22 mouse cellular contexts compared by ENCODE assay signal in the genomic region with DNA sequence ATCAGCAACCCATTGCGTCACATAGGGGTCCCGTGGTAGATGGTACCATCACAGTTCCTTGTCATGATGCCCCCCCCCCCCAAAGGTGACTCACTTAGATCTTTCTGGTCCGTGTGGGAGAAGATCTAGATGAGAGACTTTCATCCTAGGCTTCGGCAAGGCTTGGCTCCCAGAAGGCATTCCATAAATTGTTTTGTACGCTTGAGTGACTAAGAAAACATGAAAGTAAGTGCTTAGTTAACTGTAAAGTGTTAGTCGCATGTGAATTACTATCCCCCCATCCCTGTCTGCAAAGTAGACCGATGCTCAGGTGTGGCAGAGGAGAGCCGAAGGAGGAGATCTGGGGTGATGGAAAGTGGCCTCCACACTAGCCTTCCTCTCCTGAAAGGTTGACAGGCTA. TPM values are rescaled to one million over a fixed set of nuclear protein-coding genes. Genes with fewer than 3 reads are reported as not detected.
DNase-seq lines count a peak whose midpoint lies in the region; ATAC-seq lines count a peak whose summit lies in the region.
"Had no signal": no experiment of that assay in that cellular context is flagged by ENCODE, and none has a peak within 500 bp of the region (broad histone marks: within the 10 kb centered on the region; RNA-seq: fewer than 3 reads in every experiment).

No protein-coding gene starts in this region.

- H3K9me3 ChIP-seq in kidney, embryonic 16.5 days (ENCODE audit: low read length) = no peaks in the 10 kb centered on the region
- H3K9me3 ChIP-seq in hindbrain, embryonic 14.5 days (ENCODE audit: control insufficient read depth, low read length) = no peaks in the 10 kb centered on the region
- H3K9me3 ChIP-seq: embryonic facial prominence, embryonic 10.5 days; forebrain, embryonic 13.5 days; G1E had no signal

- intact Hi-C loops in left cerebral cortex, postnatal 14 days (cut with DNase I) = no loop called here
- intact Hi-C loops in heart, postnatal 36 days (cut with DNase I) = no loop called here

- DNase-seq in 3134 (ENCODE audit: extremely low read depth, insufficient read length, low spot score) (peak; percentile 57), MN1 (ENCODE audit: low spot score) (no peak)
- peak; percentile 83 for DNase-seq in Muller cell, postnatal 12 days (ENCODE audit: inconsistent ontology term)
- DNase-seq in kidney, adult 8-10 months = peak; percentile 47 to 49
- DNase-seq in left cerebral cortex, postnatal 14 days (ENCODE audit: low spot score in 2 of 2) = no peak
- no peak for DNase-seq in hindbrain, embryonic 14.5 days (ENCODE audit: low spot score)
- no peak for DNase-seq in heart, postnatal 36 days
- DNase-seq: adrenal gland, adult 8-10 months; adrenal gland, postnatal 36 days; B cell, adult 2 months; cerebellum, adult 2 months; cerebellum, postnatal 10 days; forebrain, postnatal 0 days; gastrocnemius, postnatal 10 days; heart, adult 2 months had no signal

- 42% methylated on average over 8 of the region's 8 CpGs for WGBS in kidney, embryonic 16.5 days
- 67% methylated on average over 8 of the region's 8 CpGs for WGBS in hindbrain, embryonic 14.5 days

- H3K27me3 ChIP-seq in kidney, embryonic 16.5 days (ENCODE audit: insufficient read depth, low read length) = no peaks in the 10 kb centered on the region
- H3K27me3 ChIP-seq in hindbrain, embryonic 14.5 days (ENCODE audit: control insufficient read depth, insufficient read depth, low read length) = no peaks in the 10 kb centered on the region
- H3K27me3 ChIP-seq: forebrain, embryonic 13.5 days had no signal

- no peak overlapping the region for H3K27ac ChIP-seq in kidney, embryonic 16.5 days (ENCODE audit: low read length)
- no peak overlapping the region for H3K27ac ChIP-seq in hindbrain, embryonic 14.5 days
- H3K27ac ChIP-seq: embryonic facial prominence, embryonic 10.5 days; forebrain, embryonic 13.5 days; heart, adult 2 months had no signal

- no peak overlapping the region for H3K4me3 ChIP-seq in kidney, embryonic 16.5 days (ENCODE audit: low read length)
- H3K4me3 ChIP-seq in hindbrain, embryonic 14.5 days (replicated peaks; ENCODE audit: low read length) = no peak overlapping the region
- H3K4me3 ChIP-seq: embryonic facial prominence, embryonic 10.5 days; forebrain, embryonic 13.5 days; heart, adult 2 months had no signal

- no peaks in the 10 kb centered on the region for H3K36me3 ChIP-seq in kidney, embryonic 16.5 days (ENCODE audit: insufficient read depth, low read length)
- no peaks in the 10 kb centered on the region for H3K36me3 ChIP-seq in hindbrain, embryonic 14.5 days (replicated peaks; ENCODE audit: control insufficient read depth, insufficient read depth)
- H3K36me3 ChIP-seq: G1E had no signal

- no peak overlapping the region for H3K9ac ChIP-seq in kidney, embryonic 16.5 days (replicated peaks; ENCODE audit: low read length)
- no peak overlapping the region for H3K9ac ChIP-seq in hindbrain, embryonic 14.5 days
- H3K9ac ChIP-seq: forebrain, embryonic 13.5 days; forebrain, postnatal 0 days had no signal

- H3K4me1 ChIP-seq in kidney, embryonic 16.5 days (ENCODE audit: insufficient read depth, low read length) = peaks cover 10% of the 10 kb centered on the region; the same call in 1 of the 2 replicates
- peaks cover 30% of the 10 kb centered on the region for H3K4me1 ChIP-seq in hindbrain, embryonic 14.5 days (replicated peaks; ENCODE audit: control insufficient read depth, insufficient read depth, low read length)

- ATAC-seq in kidney, embryonic 16.5 days (ENCODE audit: low FRiP score, low TSS enrichment) = peak; percentile 47; the same call in 1 of the 2 replicates
- ATAC-seq in hindbrain, embryonic 14.5 days (ENCODE audit: low FRiP score) = no peak
- ATAC-seq: CD4-positive, CD25-positive, alpha-beta regulatory T cell, adult 4 months; forebrain, embryonic 13.5 days; forebrain, postnatal 0 days; hindbrain, embryonic 16.5 days had no signal

- H3K4me2 ChIP-seq in kidney, embryonic 16.5 days (replicated peaks; ENCODE audit: low read depth, low read length) = no peak overlapping the region
- H3K4me2 ChIP-seq in hindbrain, embryonic 14.5 days (replicated peaks) = no peak overlapping the region
- H3K4me2 ChIP-seq: forebrain, embryonic 13.5 days; heart, embryonic 11.5 days had no signal

RNA-seq across cellular contexts. Expression of gene Tspan5, which starts 25.0 kb away (rescaled TPM):
- polyA plus RNA-seq in kidney, embryonic 16.5 days (2015; fragmentation: Nextera tagmentation; extraction: Ambion mirVana) = 22.8 and 24.1 TPM in 2 replicates
- 100 to 1,000 TPM; 215 to 238 TPM for total RNA-seq in left cerebral cortex, postnatal 14 days (2021)
- polyA plus RNA-seq in hindbrain, embryonic 14.5 days (2014; fragmentation: Nextera tagmentation; extraction: Ambion mirVana) = 115 and 130 TPM in 2 replicates
- 1 to 10 TPM; 7.3 to 8.6 TPM for total RNA-seq in heart, postnatal 36 days (2021)
- polyA plus RNA-seq: G1E had no signal

Comparison
In these comparisons a context has a peak if more than half of its experiments do, and no peak if none do; other contexts are left out.
1. DNase-seq: peak in 3134 (single experiment), Muller cell, postnatal 12 days (single experiment) and kidney, adult 8-10 months (2 of 2); none in MN1 (single experiment), left cerebral cortex, postnatal 14 days (0 of 2), hindbrain, embryonic 14.5 days (single experiment) and heart, postnatal 36 days (0 of 2).
2. RNA of gene Tspan5, which starts 25.0 kb away (total RNA-seq): 215 to 238 TPM in left cerebral cortex, postnatal 14 days; 7.3 to 8.6 TPM in heart, postnatal 36 days; every median in the first group is over 10 times any median in the second.